Mouse (Mus musculus) left cerebral cortex, postnatal 4 days (tissue): Measurements from ENCODE around the gene Nmb. TPM values are rescaled to one million over a fixed set of nuclear protein-coding genes. Genes with fewer than 3 reads are reported as not detected.

ENCODE experiments used
- DNase-seq: peaks from one replicate; pipeline ENCODE4 v3.0.0-alpha.2; 2022
- intact Hi-C: fragments of 180-260 bp; cut with DNase I; formaldehyde crosslinking; loops from one replicate; pipeline ENCODE4 v1.15.1; 2025
- total RNA-seq, 2 experiments: library from RNA; stranded (reverse); gene quantifications; 2 replicates each; pipeline ENCODE4 v1.2.3; 2021

The Nmb gene
- total RNA-seq, 2 experiments from 2014 or later, result 8.4 to 9.0 TPM

- DNase-seq, result peak; percentile 90
- intact Hi-C loops, result no loop called here
Measured at GRCm38 (mm10) chr7:80900944-80901501, 3.9 kb downstream of the Nmb start, which contains the start of gene Wdr73. Gene Wdr73 (minus strand): TSS chr7:80901269.

GRCm38 (mm10) chr7:80897721-80898120, 7.2 kb downstream of the Nmb start:
- no peak for DNase-seq
- intact Hi-C loops, result no loop called here

GRCm38 (mm10) chr7:80897134-80897533, 7.7 kb downstream of the Nmb start:
- intact Hi-C loops, result no loop called here
- DNase-seq, result no peak

DNA sequence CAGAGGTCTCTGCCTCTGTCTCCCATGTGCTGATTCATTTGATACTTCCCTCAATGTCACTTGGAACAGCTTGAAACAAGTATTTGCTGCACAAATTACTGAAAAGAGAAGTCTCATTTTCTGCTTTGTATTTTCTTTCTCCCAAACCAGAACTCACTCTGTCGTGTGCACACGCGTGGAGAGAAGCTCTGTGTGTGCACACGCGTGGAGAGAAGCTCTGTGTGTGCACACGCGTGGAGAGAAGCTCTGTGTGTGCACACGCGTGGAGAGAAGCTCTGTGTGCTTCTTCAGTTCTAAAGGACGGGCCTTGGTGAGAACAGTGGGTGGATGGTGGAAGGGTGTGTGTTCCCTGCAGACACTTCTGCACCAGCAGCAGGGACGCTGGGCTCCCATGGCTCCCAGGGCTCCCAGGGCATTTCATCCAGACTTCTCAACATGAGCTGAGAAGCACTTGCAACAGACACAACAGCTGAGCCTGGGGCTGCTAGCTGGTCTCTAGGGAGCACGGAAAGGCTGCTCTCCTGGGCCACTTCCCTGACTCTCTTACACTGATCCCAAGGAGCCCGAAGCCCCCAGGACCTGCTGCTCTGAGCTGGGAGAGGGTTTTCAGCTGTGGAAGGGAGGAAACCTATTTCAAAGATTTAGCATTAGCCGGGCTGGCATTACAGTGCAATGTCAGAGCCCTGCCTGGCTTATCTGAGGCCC, 9.9 kb downstream of the Nmb start:
- DNase-seq, result no peak
- intact Hi-C loops, result no loop called here

GRCm38 (mm10) chr7:80894196-80894595, 10.7 kb downstream of the Nmb start:
- DNase-seq, result no peak
- intact Hi-C loops, result no loop called here

GRCm38 (mm10) chr7:80893753-80894129, 11.1 kb downstream of the Nmb start:
- intact Hi-C loops, result no loop called here
- no peak for DNase-seq

DNA sequence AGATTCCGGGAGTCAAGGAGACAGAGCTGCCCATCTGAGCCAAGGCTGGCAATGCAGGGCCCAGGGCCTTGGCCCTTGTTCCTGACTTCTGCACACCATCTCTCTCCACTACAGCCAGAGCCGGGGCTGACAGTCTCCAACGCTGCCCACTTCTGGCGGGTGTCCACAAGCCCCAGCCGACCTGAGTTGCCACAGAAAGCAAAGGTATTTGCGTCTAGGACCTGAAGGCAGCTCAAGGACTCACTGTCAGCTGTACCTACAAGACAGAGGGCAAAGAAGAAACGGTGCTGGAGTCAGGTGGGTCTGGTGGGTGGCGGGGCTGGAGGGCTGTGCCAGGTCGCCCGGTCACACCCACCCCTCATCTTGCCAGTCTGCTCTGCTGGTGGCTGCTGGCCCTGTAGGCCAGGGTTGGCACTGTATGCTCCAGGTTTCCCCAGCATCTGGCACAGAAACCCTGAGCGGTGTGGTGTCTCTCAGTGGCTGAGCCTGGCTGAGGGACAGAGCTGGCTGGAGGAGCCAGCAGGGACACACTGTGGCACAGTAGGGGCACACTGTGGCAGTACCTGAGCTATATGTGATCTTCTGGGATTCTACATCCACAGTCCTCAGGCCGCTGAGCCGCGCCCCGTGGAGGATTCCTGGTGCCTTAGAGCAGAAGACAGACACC, 11.7 kb downstream of the Nmb start:
- peak; percentile 49 for DNase-seq
- intact Hi-C loops, result no loop called here

DNA sequence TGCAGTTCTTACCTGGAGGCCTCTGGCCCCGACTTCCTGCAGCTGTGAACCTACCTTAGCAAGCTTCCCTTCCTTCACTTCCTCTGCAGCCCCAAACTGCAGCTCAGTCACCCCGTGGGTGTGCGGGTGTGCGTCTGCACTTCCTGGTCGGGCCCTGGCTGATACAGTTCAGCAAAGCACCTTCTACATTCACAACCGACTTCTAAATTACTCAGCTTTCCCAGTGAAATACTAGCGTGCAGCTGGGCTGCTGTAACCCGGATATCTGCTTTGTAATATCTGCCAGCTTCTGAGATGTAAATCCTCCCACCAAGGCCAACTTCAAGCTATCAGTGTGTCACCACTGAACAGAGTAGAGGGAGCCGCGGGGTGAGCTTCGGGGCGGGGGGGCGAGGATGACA, 15.0 kb downstream of the Nmb start:
- DNase-seq, result no peak
- intact Hi-C loops, result loop anchor here (10.0 kb wide), 1 partner anchor 265 kb away; no protein-coding TSS in a partner anchor

DNA sequence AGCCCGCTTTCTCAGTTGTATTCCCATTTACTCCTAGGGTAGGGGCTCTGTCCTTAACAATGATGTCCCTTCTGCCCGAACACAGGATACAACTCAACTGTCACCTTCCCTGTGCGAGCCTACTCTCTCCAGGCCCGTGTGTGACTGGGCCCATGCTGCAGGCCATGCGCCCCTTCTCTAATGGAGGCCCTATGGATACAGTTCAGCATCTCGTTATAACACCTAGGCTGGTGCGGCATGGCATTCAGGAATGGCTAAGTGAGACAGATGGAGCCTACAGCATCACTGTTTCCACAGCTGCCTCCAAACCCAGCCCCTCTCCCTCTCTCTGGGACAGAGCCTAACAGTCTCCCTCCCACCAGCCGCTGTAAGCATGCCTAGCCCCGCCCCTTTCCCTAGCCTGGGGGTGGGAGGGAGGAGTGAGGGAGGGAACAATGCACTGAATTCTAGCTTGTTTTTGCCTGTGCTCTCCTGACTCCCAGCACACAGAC, 15.8 kb downstream of the Nmb start:
- peak; percentile 62 for DNase-seq
- intact Hi-C loops, result loop anchor here (10.0 kb wide), 1 partner anchor 266 kb away; no protein-coding TSS in a partner anchor

DNA sequence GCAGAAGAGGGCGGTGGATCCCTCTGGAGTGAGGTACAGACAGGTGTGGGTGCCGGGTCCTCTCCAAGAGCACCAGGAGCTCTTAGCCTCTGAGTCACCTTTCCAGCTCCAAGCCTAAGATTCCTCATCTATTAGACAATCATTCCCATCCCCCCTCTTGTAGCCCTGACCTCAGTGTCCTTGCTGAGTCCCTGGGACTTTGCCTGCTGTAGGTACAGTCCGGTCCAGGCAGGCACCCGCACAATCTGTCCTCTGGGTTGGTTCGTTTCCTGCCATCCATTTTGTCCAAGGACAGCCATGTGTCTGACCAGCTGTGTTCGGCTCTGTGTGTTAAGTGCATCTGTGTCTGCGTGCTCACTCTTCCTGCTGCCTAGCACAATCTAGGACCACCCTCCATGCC, 16.3 kb downstream of the Nmb start:
- intact Hi-C loops, result loop anchor here (10.0 kb wide), 1 partner anchor 266 kb away; no protein-coding TSS in a partner anchor
- DNase-seq, result no peak

GRCm38 (mm10) chr7:80885666-80886065, 19.2 kb downstream of the Nmb start:
- intact Hi-C loops, result loop anchor here (10.0 kb wide), 1 partner anchor 269 kb away; no protein-coding TSS in a partner anchor

GRCm38 (mm10) chr7:80882830-80883505, 21.9 kb downstream of the Nmb start:
- DNase-seq, result peak; percentile 34
- intact Hi-C loops, result loop anchor here (10.0 kb wide), 1 partner anchor 272 kb away; no protein-coding TSS in a partner anchor

More at GRCm38 (mm10) chr7:80885666-80886065, 19.2 kb downstream of the Nmb start:
- DNase-seq, result no peak

DNA sequence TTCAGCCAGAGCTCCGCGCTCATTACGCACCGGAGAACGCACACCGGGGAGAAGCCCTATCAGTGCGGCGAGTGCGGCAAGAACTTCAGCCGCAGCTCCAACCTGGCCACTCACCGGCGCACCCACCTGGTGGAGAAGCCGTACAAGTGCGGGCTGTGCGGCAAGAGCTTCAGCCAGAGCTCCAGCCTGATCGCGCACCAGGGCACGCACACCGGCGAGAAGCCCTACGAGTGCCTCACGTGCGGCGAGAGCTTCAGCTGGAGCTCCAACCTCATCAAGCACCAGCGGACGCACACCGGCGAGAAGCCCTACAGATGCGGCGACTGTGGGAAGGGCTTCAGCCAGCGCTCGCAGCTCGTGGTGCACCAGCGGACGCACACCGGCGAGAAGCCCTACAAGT, 29.1 kb downstream of the Nmb start:
- no peak for DNase-seq
- intact Hi-C loops, result no loop called here

DNA sequence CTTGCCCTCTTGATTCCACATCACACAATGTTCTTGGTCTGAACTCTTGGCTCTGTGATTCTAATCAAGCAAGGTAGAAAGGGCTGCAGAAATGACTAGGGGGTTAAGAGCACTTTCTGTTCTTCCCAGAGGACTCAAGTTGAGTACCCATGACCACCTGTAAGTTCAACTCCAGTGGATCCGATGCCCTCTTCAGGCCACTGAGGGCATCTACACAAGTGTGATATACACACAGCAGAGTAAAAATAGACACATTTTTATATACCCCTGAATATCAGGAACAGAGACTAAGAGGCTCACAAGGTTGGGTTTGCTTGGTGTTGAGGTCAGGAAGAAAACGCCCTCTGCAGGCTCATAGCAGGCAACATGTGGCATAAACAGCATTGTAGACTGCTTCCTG, 31.2 kb downstream of the Nmb start:
- intact Hi-C loops, result no loop called here
- DNase-seq, result no peak

DNA sequence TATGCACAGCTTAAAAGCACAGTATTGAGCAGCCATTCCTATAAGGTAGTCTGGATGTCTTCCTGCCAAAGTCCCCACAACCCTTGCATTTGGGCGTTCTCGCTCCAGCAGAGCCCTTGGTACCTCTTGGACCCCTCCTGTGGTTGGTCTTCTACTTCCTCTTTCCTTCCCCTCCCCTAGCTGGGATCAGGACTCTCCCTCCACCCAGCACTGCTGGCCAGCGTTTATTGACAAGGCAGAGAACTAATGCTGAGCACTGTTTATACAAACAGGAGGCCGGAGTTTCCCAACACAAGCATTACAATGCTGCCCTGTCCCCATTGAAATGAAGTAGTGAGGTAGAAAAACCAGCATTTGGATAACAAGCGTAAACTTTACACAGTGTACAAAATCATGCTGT, 31.8 kb downstream of the Nmb start:
- intact Hi-C loops, result no loop called here
- no peak for DNase-seq

DNA sequence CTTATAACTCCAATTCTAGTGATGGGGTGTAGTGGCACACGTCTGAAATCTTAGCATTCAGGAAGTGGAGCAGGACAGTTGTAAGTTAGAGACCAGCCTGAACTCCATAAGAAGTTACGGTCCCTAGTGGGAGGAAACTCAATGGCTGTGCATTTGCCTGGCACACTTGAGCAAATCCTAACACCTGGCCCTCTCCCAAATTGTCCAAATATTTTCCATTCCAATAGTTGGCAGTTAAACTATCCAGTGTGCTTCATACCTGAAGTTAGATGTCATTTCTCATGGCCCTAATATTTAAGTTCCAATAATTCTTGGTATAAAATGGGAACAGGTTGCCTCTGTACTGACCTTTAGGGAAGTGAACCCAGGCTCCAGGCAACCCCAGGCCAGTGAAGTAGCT, 36.2 kb downstream of the Nmb start:
- intact Hi-C loops, result no loop called here
- no peak for DNase-seq

DNA sequence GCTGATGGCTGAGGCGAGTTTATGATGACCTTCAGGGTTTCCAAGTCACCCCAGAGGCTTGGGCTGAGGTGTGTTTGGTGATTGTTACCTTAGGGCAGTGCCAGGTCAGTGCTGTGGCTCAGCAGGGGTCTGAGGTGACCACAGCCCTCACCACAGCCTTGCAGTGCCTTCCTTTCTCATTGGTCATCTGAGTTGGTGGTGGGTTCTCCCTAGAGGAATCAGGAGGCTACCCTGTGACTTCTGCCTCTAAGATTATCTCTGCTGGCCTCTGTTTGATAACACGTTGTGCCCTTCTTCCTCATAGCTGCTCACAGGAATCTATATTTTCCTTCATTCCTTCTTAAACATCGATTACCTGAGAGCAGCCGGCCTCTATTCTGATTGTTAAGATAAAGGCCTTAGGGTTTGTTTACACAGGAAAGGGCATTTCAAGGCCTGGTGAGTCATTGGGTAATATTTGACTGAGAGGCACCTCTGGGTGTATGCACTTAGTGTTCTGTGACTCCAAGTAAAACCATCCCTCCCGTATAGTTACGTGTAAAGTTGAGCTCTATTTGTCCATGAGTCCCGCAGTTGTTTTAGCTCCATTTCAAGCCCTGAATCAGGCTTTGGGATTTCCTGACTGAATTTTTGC, 38.2 kb downstream of the Nmb start:
- intact Hi-C loops, result no loop called here
- DNase-seq, result no peak

DNA sequence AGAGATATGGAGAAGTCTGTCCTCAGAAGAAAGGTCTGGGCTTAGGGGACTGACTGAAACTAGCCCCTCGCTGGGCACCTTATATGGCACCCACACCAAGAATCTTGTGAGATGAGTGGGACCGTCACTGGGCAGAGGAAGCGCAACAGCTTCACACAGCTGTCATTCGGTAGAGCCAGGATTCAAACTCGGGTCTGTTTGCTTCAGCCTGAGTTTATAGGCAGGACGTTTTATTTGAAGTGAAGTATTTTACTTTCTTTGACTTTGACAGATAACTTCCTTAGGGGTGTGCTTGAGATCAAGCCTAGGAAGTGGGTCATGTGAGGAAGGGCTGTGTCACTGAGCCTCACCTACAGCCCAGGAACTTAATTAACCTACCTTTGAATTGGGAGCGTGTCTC, 39.4 kb downstream of the Nmb start:
- DNase-seq, result no peak
- intact Hi-C loops, result no loop called here

DNA sequence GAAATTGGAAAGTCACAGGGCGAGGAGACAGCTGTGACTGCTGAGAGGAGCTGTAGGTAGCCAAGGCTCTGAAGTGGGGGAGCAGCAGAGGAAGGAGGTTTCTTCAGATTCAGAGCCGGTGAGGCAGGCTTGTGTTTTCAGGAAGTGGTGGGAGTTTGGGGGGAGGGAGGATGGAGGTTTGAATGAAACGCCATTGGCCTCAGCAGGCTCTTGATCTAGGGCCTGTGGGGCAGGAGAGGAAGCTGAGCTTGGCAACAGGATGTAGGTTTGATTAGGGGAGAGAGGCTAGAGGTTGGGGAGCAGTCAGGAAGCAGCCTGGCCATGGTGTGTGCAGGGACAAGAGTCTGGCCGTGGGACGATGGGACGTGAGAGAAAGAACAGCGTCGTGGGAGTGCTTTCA, 40.0 kb downstream of the Nmb start:
- intact Hi-C loops, result no loop called here

DNA sequence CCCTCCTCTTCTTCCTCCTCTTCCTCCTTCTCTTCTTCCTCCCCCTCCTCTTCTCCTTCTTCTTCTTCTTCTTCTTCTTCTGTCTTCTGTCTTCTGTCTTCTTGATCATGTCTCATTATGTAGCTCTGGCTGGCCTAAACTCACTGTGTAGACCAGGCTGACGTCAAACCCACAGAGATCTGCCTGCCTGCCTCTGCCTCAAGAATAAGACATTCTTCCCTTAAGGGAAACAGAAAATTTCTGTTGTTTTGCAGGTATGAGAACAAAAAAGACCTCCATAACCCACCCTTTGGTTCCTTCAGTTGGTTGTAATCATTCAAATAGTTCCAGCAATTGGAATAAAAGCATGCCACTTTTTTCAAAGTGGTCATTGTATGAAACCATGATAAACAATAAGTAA, 40.7 kb downstream of the Nmb start:
- intact Hi-C loops, result no loop called here
- DNase-seq, result no peak

More for the DNA sequence above, 40.0 kb downstream of the Nmb start:
- DNase-seq, result no peak

DNA sequence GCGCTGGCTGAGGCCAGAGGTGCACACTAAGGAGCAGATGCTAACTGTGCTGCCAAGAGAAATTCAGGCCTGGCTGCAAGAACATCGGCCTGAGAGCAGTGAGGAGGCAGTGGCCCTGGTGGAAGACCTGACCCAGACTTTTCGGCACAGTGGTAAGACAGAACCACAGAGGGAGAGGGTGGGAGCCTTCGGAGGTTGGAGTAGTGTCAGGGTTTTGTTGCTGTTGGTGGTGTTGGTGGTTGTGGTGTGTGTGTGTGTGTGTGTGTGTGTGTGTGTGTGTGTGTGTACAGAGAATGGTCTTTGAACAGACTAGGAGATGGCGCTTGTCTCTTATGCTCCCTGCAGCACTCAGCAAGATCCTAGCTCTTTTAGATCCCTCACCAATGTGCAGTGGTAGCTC, 41.4 kb downstream of the Nmb start:
- no peak for DNase-seq
- intact Hi-C loops, result no loop called here
